Mouse (Mus musculus) embryonic facial prominence, embryonic 10.5 days (tissue): ENCODE data around the gene Calhm1. TPM values are rescaled to one million over a fixed set of nuclear protein-coding genes. Genes with fewer than 3 reads are reported as not detected.
"Not testable (repeated sequence)": the region's sequence is repeated elsewhere in the genome, so short reads cannot be mapped to it uniquely, and the experiment has no call there.

Experiments
- DNase-seq: peaks from one replicate; pipeline ENCODE4 v3.0.0-alpha.2; 2017; ENCODE audit warnings: low spot score
- H3K27ac ChIP-seq: fragments of 300-500 bp; sonication (generic); replicated peaks from 2 replicates; pipeline ENCODE4 v1.5.1; 2016; ENCODE audit warnings: mild to moderate bottlenecking
- H3K27me3 ChIP-seq: fragments of 300-500 bp; sonication (generic); replicated peaks from 2 replicates; pipeline ENCODE4 v1.6.1; 2016; ENCODE audit warnings: low read depth, mild to moderate bottlenecking; ENCODE audit not compliant: poor library complexity, severe bottlenecking
- H3K36me3 ChIP-seq: fragments of 300-500 bp; sonication (generic); replicated peaks from 2 replicates; pipeline ENCODE4 v1.6.1; 2016; ENCODE audit warnings: mild to moderate bottlenecking, moderate library complexity
- H3K4me1 ChIP-seq: fragments of 300-500 bp; sonication (generic); 2 replicates; pipeline ENCODE4 v1.6.1; 2016
- H3K4me3 ChIP-seq: fragments of 300-500 bp; sonication (generic); 2 replicates; pipeline ENCODE4 v1.5.1; 2016; ENCODE audit warnings: mild to moderate bottlenecking, moderate library complexity
- H3K9me3 ChIP-seq: fragments of 300-500 bp; sonication (generic); 2 replicates; pipeline ENCODE4 v1.6.1; 2016; ENCODE audit warnings: mild to moderate bottlenecking
- WGBS: fragments of 180-500 bp; shearing (Covaris S2); methylation state at CpG from one replicate; pipeline ENCODE4 v1.1.7; 2016; 5-methylcytosine and 5-hydroxymethylcytosine counted together
- polyA plus RNA-seq: library from polyadenylated mRNA; unstranded; fragments of >200 nt; fragmentation: Nextera tagmentation; extraction: Ambion mirVana; gene quantifications from 2 replicates; pipeline ENCODE4 v1.2.1, GENCODE M21; 2016

The Calhm1 gene
- polyA plus RNA-seq, 1 experiment from 2014 or later = not detected

DNA sequence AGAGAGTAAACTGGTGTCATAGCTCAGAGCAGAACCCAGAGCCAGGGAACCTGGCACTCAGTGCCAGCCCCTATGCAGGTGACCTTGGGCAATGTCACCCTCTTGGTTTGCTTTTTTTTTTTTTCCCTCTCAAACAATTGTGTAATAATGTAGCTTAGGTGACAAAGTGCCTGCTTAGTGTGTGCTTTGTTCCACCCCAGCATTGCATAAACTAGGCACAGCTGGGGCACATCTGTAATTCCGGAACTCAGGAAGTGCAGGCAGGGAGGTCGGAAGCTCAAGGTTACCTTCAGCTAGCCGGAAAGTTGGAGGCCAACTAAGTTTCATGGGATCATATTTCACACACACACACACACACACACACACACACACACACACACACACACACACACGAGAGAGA, 5.8 kb upstream of the Calhm1 start:
- no peak overlapping the region for H3K4me3 ChIP-seq
- DNase-seq = peak; percentile 30
- H3K4me1 ChIP-seq = peaks cover 21% of the 10 kb centered on the region
- H3K9me3 ChIP-seq = no peaks in the 10 kb centered on the region
- WGBS = 41% methylated on average over 4 of the region's 4 CpGs
- peaks cover 45% of the 10 kb centered on the region for H3K27me3 ChIP-seq
- H3K27ac ChIP-seq = no peak overlapping the region; the same call in 1 of the 2 replicates
- H3K36me3 ChIP-seq = no peaks in the 10 kb centered on the region

DNA sequence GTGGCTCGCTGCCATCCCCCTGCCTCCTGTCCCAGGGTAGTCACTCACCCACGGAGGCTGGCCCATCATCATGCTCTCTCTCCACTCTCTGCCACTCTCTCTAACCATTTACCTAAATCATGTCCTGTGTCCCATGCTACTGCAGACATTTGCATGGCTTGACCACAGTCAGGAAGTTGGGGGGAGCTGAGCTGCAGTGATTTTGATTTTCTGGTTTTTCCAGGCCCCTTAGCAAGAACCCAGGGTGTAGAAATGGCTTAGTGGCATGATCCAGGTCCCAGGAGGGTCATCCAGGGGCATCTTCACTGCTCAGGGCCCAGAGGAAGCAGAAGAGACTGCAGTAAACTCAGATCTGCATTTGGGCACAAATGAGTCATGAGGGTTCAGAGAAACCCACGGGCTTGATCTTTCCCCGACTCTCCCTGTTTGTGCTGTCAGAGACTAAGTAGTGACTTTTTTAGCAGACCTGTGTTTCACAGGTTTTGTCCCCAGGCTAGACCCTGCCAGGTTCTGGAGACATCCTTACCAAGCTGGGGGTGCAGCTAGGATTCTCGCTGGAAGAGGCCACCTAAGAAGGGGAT, 4.3 kb upstream of the Calhm1 start:
- WGBS = 78% methylated on average over 5 of the region's 5 CpGs
- peaks cover 44% of the 10 kb centered on the region for H3K27me3 ChIP-seq
- no peak overlapping the region for H3K27ac ChIP-seq
- H3K4me1 ChIP-seq = peaks cover 21% of the 10 kb centered on the region
- H3K4me3 ChIP-seq = no peak overlapping the region
- no peaks in the 10 kb centered on the region for H3K36me3 ChIP-seq
- DNase-seq = no peak
- H3K9me3 ChIP-seq = no peaks in the 10 kb centered on the region

DNA sequence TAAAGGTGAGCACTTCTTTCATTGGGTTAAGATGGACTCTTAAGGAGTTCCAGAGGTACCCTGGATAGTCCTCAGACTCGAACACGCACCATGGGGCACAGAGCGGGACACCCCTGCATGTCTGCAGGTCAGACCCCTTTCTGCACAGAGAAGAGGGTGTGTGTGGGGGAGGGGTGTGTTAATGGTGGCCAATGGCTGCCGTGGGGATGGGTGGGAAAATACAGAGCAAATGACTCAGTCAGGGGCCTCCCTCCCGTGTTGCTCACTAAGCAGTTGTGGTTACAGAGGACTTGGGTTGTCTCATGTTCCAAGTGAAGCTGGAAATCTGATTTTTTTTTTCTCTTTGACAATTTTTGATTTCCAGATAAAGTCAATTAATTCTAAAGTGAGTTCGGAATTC, 1.6 kb downstream of the Calhm1 start:
- 84% methylated on average over 6 of the region's 6 CpGs for WGBS
- peaks cover 19% of the 10 kb centered on the region for H3K4me1 ChIP-seq
- H3K36me3 ChIP-seq = no peaks in the 10 kb centered on the region
- H3K9me3 ChIP-seq = no peaks in the 10 kb centered on the region
- DNase-seq = no peak
- no peak overlapping the region for H3K27ac ChIP-seq
- peaks cover 28% of the 10 kb centered on the region for H3K27me3 ChIP-seq
- H3K4me3 ChIP-seq = no peak overlapping the region

DNA sequence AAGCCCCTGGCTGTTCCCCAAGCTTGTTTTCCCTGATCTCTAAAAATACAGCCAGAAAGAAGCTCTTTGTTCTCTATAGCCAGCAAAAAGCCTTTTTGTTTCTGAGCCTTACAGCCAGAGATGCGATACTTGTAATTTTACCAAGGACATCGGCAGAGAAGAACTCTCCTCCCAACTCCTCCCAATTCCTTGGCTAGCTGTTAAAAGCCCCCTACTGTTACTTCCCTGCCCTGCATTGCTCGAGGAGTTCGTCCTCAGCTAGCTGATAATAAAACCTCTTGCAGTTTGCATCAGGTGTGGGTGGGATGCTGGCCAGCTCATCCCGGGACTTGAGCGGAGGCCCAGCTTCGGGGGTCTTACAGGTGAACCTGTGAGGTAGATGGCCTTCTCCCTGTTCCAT, 4.4 kb downstream of the Calhm1 start:
- Histone ChIP-seq H3K27me3 (peaks cover 33% of the 10 kb centered on the region), H3K36me3 (peaks cover 10% of the 10 kb centered on the region; the same call in 1 of the 2 replicates), H3K4me1 (peaks cover 38% of the 10 kb centered on the region)
- DNase-seq, H3K4me3 ChIP-seq, H3K27ac ChIP-seq, H3K9me3 ChIP-seq: not testable (repeated sequence)
- WGBS = 39% methylated on average over 7 of the region's 7 CpGs

DNA sequence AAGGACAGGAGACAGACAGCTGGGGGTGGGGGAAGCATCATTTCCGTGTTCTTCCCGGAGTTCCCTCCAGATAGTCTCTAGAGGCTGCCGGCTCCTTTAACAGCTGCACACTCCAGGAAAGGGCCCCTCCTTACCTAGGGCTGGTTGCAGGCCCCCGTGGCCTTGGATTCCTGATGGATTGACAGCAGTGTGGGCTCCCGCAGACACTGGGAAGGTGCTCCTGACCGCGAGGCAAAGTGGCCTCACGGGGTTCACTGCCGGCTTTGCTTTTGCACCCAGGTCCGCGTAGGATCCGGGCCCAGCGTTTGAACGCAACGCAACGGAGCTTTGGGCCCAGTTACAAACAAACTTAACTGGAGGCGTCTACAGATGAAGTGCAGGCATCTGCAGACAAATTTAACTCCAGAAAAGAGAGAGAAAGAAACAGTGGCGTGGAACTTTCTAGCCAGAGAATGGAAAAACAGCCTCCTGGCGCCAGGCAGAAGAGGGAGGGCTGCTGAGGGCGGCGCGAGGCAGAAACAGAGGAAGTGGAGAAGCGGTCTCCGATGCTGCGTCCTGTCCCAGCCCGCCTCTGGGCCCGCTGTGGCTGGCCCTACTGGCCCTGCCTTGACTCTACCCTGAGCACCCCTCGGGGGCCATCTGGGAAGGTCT, 6.2 kb downstream of the Calhm1 start, which contains the start of gene Calhm2:
Gene Calhm2 (minus strand): TSS at position 524 of the 651 bp plus-strand sequence.
- Histone ChIP-seq H3K4me1 (peaks cover 38% of the 10 kb centered on the region), H3K9me3 (no peaks in the 10 kb centered on the region), H3K27me3 (peaks cover 33% of the 10 kb centered on the region), H3K27ac (peak within 1 kb of the TSS; percentile 81), H3K4me3 (peak within 1 kb of the TSS; percentile 55), H3K36me3 (peaks cover 22% of the 10 kb centered on the region)
- 7% methylated on average over 28 of the region's 28 CpGs for WGBS
- DNase-seq = peak; percentile 63

DNA sequence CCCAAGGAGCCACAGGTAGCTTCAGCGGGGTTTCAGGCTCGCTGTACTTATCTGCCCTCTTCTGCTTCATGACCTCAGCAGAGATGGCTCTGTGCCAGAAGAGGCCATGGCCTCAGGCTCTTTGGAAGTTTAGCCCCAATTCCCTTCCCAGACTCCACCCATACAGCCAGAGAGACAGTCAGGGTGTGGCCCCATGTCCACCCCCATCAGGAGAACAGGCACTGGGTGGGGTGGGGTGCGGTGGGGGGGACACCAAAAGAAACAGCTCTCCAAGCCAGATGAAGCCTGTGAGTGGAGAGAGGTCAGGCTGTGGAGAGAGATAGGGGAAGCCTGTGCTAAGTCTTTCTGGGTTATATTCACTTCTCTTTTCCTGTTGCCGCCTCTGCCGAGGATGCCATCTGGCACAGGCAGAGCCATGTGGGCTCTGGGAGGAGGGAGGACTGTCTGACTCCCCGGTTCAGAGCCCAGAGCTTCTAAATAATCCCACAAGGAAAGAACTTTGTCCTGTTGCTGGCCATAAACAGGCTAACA, 6.9 kb downstream of the Calhm1 start:
- peak; percentile 33 for DNase-seq
- WGBS = 55% methylated on average over 6 of the region's 6 CpGs

DNA sequence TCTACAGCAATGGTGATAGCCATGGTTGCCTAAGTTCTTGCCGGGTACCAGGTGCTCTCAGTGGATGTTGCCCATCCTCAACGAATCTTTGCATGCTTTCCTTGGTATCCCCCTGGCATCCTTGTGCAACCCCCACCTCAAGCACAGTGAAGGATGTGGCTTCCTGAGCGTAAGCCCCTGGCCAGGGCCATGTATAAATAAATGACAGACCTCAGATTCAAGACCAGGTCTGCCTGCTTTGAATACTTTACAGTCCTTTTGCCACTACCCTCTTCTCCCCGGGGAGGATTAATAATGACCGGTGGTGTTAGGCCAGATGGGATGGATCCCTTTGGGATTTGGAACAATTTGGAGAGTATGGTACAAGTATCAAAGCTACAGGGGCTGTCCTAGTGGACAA, 7.9 kb downstream of the Calhm1 start:
- WGBS = 88% methylated on average over 5 of the region's 5 CpGs
- Histone ChIP-seq H3K27me3 (peaks cover 33% of the 10 kb centered on the region), H3K4me3 (no peak overlapping the region), H3K4me1 (peaks cover 38% of the 10 kb centered on the region), H3K9me3 (no peaks in the 10 kb centered on the region), H3K36me3 (peaks cover 40% of the 10 kb centered on the region), H3K27ac (no peak overlapping the region; the same call in 1 of the 2 replicates)
- no peak for DNase-seq

More for the DNA sequence above, 6.9 kb downstream of the Calhm1 start:
- H3K4me3 ChIP-seq = peak overlapping the region; percentile 55
- no peaks in the 10 kb centered on the region for H3K9me3 ChIP-seq
- peaks cover 33% of the 10 kb centered on the region for H3K27me3 ChIP-seq
- peaks cover 30% of the 10 kb centered on the region for H3K36me3 ChIP-seq
- H3K27ac ChIP-seq = peak overlapping the region; percentile 81
- peaks cover 38% of the 10 kb centered on the region for H3K4me1 ChIP-seq

DNA sequence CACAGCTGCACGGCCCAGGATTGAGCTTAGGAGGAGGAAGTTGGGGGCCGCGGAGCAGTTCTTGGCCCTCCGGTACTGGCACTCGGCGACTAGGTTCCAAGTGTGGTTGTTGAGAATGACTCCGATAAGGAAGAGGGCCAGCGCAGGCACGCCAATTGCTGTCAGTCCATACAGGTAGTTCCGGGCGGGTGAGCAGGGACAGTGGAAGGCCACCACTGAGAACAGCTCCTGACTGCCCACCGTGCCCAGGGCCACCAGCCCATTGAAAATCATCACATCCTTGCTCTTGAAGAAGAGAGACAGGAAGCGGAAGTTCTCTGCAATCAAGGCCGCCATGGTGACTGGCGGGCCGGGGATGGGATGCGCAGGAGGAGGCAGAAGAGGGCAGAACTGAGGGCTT, 8.5 kb downstream of the Calhm1 start:
- Histone ChIP-seq H3K36me3 (peaks cover 46% of the 10 kb centered on the region), H3K4me3 (no peak overlapping the region), H3K9me3 (no peaks in the 10 kb centered on the region), H3K27me3 (peaks cover 33% of the 10 kb centered on the region), H3K27ac (no peak overlapping the region; the same call in 1 of the 2 replicates), H3K4me1 (peaks cover 38% of the 10 kb centered on the region)
- DNase-seq = no peak
- WGBS = 89% methylated on average over 17 of the region's 17 CpGs

DNA sequence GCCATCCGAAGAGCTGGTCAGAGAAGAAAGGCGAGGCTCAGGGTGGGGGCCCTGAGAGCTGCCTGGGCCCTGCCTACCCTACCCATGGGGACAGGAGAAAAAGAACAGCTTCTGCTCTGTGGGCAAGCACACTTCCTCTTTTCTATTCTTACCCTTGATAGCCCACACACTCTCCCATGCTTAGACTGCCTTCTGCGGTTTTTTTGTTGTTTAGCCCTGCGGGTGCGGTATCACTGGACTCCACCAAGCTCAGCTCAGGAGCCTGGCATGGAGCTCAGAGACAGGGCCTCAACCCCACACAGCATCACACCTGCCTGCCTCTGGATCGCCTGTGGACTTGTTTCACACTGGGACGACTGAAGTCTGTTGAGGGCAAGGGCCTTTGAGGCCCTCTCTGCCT, 10.9 kb downstream of the Calhm1 start:
- Histone ChIP-seq H3K36me3 (peaks cover 70% of the 10 kb centered on the region), H3K9me3 (no peaks in the 10 kb centered on the region), H3K4me1 (peaks cover 26% of the 10 kb centered on the region), H3K27ac (no peak overlapping the region), H3K4me3 (no peak overlapping the region), H3K27me3 (peaks cover 9% of the 10 kb centered on the region)
- no peak for DNase-seq
- 93% methylated on average over 7 of the region's 7 CpGs for WGBS

DNA sequence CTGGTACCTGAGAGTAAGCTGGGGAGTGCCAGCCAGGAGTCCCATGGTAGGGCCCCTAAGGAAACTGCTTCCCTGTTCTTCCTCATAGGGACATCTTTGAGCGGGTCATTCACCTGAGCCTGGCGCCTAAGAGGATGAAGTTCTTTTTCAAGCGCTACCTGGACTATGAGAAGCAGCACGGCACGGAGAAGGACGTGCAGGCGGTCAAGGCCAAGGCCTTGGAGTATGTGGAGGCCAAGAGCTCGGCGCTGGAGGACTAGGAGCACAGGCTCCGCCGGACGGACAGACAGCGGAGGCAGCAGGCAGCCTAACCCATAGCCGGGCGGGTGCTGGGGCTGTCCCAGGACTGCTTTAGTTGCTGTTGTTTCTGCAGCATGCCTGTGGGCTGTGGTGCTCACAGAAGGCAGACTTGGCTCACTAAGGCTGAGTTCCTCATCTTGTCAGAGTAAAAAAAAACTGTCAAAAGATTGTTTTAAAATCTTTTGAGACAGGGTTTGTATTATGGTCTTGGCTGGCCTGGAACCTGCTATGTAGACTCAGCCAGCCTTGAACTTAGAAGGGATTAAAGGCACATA, 13.4 kb downstream of the Calhm1 start:
- WGBS = 96% methylated on average over 15 of the region's 15 CpGs
- H3K4me1 ChIP-seq = peaks cover 1% of the 10 kb centered on the region; the same call in 1 of the 2 replicates
- H3K9me3 ChIP-seq = no peaks in the 10 kb centered on the region
- no peak overlapping the region for H3K27ac ChIP-seq
- no peaks in the 10 kb centered on the region for H3K27me3 ChIP-seq
- no peak for DNase-seq
- no peak overlapping the region for H3K4me3 ChIP-seq
- peaks cover 95% of the 10 kb centered on the region for H3K36me3 ChIP-seq

DNA sequence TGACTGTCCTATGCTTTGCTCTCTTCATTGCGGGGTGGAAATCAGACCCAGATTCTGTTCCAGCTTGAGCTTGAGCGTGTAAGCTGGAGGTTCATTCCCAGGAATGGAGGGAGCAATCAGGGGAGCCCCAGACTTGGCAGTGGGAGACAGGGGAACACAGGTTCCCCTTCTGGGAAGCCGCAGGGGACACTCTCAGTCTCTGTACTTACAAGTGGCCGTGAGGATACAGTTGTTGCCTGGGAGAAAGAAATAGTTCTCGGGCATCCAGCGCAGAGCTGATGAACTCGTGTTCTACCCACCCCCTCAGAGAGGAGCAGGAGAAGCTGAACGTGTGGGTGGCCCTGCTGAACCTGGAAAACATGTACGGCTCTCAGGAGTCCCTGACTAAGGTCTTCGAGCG, 15.2 kb downstream of the Calhm1 start:
- Histone ChIP-seq H3K4me3 (no peak overlapping the region), H3K36me3 (peaks cover 100% of the 10 kb centered on the region), H3K9me3 (no peaks in the 10 kb centered on the region), H3K4me1 (no peaks in the 10 kb centered on the region), H3K27ac (no peak overlapping the region), H3K27me3 (no peaks in the 10 kb centered on the region)
- no peak for DNase-seq
- WGBS = 92% methylated on average over 11 of the region's 11 CpGs

DNA sequence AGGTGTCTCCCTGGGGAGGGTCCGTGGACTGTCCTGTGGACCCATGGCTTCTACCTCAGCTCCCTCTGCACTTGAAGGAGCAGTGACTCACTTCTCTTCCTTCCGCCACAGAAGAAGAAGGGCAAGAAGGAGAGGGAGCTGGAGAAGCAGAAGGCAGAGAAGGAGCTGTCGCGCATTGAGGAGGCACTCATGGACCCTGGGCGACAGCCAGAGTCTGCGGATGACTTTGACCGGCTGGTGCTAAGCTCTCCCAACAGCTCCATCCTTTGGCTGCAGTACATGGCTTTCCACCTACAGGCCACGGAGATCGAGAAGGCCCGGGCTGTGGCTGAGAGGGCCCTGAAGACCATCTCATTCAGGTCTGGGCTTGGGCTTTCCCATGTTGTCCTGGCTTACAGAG, 15.9 kb downstream of the Calhm1 start:
- WGBS = 97% methylated on average over 10 of the region's 10 CpGs
- Histone ChIP-seq H3K9me3 (no peaks in the 10 kb centered on the region), H3K4me1 (no peaks in the 10 kb centered on the region), H3K27ac (no peak overlapping the region), H3K27me3 (no peaks in the 10 kb centered on the region), H3K4me3 (no peak overlapping the region), H3K36me3 (peaks cover 99% of the 10 kb centered on the region)
- DNase-seq = no peak

DNA sequence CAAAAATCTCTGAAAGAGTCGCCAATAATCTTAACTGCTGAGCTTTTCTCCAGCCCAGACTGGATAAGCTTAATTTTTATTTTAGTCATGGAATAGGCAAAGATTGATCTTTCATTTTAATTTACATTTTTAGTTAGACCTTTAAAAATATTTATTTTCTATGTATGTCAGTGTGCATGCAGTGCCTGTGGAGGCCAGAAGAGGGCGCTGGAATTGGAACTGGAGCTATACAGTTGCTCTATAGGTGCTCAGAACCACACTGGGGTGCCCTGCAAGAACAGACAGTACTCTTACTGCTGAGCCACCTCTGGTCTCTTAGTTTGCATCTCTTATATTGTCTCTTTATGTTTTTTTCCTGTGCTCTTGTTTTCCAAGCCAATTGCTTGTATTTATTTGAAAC, 21.3 kb downstream of the Calhm1 start:
- Histone ChIP-seq H3K36me3 (peaks cover 92% of the 10 kb centered on the region), H3K4me3 (no peak overlapping the region), H3K27me3 (no peaks in the 10 kb centered on the region), H3K27ac (no peak overlapping the region), H3K9me3 (no peaks in the 10 kb centered on the region), H3K4me1 (no peaks in the 10 kb centered on the region)
- DNase-seq = peak; percentile 53
- 25% methylated on average over 2 of the region's 2 CpGs for WGBS
